Mouse (Mus musculus): ENCODE data around the gene Slf2. TPM values are rescaled to one million over a fixed set of nuclear protein-coding genes. Genes with fewer than 3 reads are reported as not detected.

The Slf2 gene
- total and polyA plus RNA-seq, 3 experiments, result 20.6 to 22.9 (median 22.6) TPM

DNA sequence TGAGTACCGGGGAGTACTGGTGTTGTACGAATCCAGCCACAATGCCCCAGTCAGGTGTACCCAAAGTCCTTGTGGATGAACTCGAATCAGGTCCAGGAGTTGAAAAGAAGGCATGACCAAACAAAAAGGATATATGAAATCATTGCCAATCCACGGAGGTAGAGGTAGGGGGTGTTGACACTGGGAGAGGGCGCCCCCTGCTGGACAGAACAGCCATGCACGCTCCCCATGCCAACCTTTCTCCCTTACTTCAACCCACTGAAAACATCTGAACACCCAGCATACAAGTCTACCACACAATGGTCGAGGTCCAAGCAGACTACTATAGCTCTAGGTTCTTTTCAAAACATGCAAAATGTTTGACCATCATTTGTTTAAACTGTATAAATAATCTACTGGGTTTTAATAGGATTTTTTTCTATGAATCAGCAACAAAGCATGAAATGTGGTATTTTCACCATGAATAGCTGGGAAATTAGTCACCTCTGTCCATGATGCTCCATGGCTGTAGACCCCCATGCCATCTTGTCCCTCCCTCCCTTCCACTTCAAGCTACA, 43.2 kb upstream of the Slf2 start:
- peak; percentile 40; the same call in 1 of the 2 replicates for TF ChIP-seq NELFE (IDR thresholded peaks at IDR 0.05; ENCODE audit: low read depth, low read length)
- TF ChIP-seq CTCF (conservative IDR thresholded peaks at IDR 0.05 in 1 of 2, IDR thresholded peaks at IDR 0.05 in 1 of 2; ENCODE audit: low read depth in 2 of 2, low read length in 2 of 2), result peak; percentile 90 to 91
- TF ChIP-seq RAD21 (IDR thresholded peaks at IDR 0.05; ENCODE audit: low read depth, low read length), result peak; percentile 79
- TF ChIP-seq SMC3 (IDR thresholded peaks at IDR 0.05; ENCODE audit: low read depth, low read length), result peak; percentile 86
- TF ChIP-seq MAX (IDR thresholded peaks at IDR 0.05; ENCODE audit: low read length), result peak; percentile 63; the same call in 1 of the 2 replicates
- peak; percentile 46; the same call in 1 of the 2 replicates for TF ChIP-seq ZC3H11A (IDR thresholded peaks at IDR 0.05; ENCODE audit: low read depth, low read length)
- TF ChIP-seq MYC (IDR thresholded peaks at IDR 0.05; ENCODE audit: low read depth, low read length), result 0 out of 2 replicates have a peak, but pooled peaks have one; percentile 54
- TF ChIP-seq E2F4 (IDR thresholded peaks at IDR 0.05; ENCODE audit: insufficient replicate concordance, low read depth, low read length), result no peak
- no peak for TF ChIP-seq ETS1 (conservative IDR thresholded peaks at IDR 0.05; ENCODE audit: low read depth, low read length)
- TF ChIP-seq TCF12 (IDR thresholded peaks at IDR 0.05; ENCODE audit: low read depth, low read length), result 0 out of 2 replicates have a peak, but pooled peaks have one; percentile 9
- H3K9ac ChIP-seq (ENCODE audit: insufficient read depth, low read depth), result no peak overlapping the region
- peaks cover 3 to 7% of the 10 kb centered on the region in 2 experiments; a peak in 3 of 4 replicates for H3K4me1 ChIP-seq (ENCODE audit: control insufficient read depth in 1 of 2, insufficient read depth in 2 of 2)
- peaks cover 72% of the 10 kb centered on the region for H3K27me3 ChIP-seq (replicated peaks)
- in situ Hi-C loops (cut with MboI; ENCODE audit: low pct_ligation_motif_present, low pct_unique_long_range_greater_than_20kb, low sequenced_read_pairs), result loop anchor here (25.0 kb wide), 1 partner anchor 125 kb away; the partner anchor contains the start of gene Pax2
- H3K36me3 ChIP-seq (replicated peaks in 1 of 2; ENCODE audit: control insufficient read depth in 1 of 2, insufficient read depth in 1 of 2, low read length in 1 of 2), result no peaks in the 10 kb centered on the region
- H3K4me3 ChIP-seq (replicated peaks in 1 of 3; ENCODE audit: low read depth in 2 of 3, low read length in 2 of 3, poor library complexity in 1 of 3), result no peak overlapping the region
- no peaks in the 10 kb centered on the region for H3K9me3 ChIP-seq (replicated peaks; ENCODE audit: low read length)
- H3K79me2 ChIP-seq (replicated peaks; ENCODE audit: control insufficient read depth, extremely low read depth, insufficient read depth, poor library complexity, severe bottlenecking), result no peaks in the 10 kb centered on the region
- dilution Hi-C loops (cut with MboI; ENCODE audit: extremely low pct_ligation_motif_present, extremely low pct_unique_long_range_greater_than_20kb, low sequenced_read_pairs), result no loop called here
- DNase-seq (ENCODE audit: extremely low read depth), result peak; percentile 55
- H3K4me2 ChIP-seq (ENCODE audit: insufficient read depth, low read depth, poor library complexity, severe bottlenecking), result no peak overlapping the region
- H3K27ac ChIP-seq (ENCODE audit: insufficient read depth, low read depth), result no peak overlapping the region

DNA sequence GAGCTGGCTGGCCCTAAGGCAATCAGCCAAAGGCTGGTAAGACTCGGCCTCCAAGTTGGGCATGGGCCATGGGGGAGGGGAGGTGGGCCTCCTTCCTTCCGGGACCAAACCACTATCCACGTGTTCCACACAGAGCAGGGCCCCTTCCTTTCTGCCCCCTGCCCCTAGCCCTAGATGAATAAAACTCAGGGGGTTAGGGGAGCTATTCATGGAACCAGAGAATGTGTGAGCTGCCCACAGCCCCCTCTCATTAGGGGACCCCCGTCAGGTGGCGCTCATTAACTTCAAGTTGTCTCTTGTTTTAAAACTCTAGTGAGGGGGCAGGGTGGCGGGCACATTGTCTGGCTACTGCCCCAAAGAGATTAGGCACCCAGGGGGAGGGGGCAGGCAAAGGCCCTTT, 41.4 kb upstream of the Slf2 start:
- Histone ChIP-seq H3K9ac (ENCODE audit: insufficient read depth, low read depth) (no peak overlapping the region), H3K4me2 (ENCODE audit: insufficient read depth, low read depth, poor library complexity, severe bottlenecking) (no peak overlapping the region), H3K27me3 (replicated peaks) (peaks cover 76% of the 10 kb centered on the region), H3K36me3 (replicated peaks in 1 of 2; ENCODE audit: control insufficient read depth in 1 of 2, insufficient read depth in 1 of 2, low read length in 1 of 2) (no peaks in the 10 kb centered on the region), H3K4me3 (replicated peaks in 1 of 3; ENCODE audit: low read depth in 2 of 3, low read length in 2 of 3, poor library complexity in 1 of 3) (no peak overlapping the region), H3K27ac (ENCODE audit: insufficient read depth, low read depth) (no peak overlapping the region), H3K79me2 (replicated peaks; ENCODE audit: control insufficient read depth, extremely low read depth, insufficient read depth, poor library complexity, severe bottlenecking) (no peaks in the 10 kb centered on the region), H3K9me3 (replicated peaks; ENCODE audit: low read length) (no peaks in the 10 kb centered on the region), H3K4me1 (ENCODE audit: control insufficient read depth in 1 of 2, insufficient read depth in 2 of 2) (peaks cover 3 to 7% of the 10 kb centered on the region in 2 experiments; a peak in 3 of 4 replicates)
- in situ Hi-C loops (cut with MboI; ENCODE audit: low pct_ligation_motif_present, low pct_unique_long_range_greater_than_20kb, low sequenced_read_pairs) (loop anchor here (25.0 kb wide), 1 partner anchor 127 kb away; the partner anchor contains the start of gene Pax2), dilution Hi-C loops (cut with MboI; ENCODE audit: extremely low pct_ligation_motif_present, extremely low pct_unique_long_range_greater_than_20kb, low sequenced_read_pairs) (no loop called here)
- no peak for DNase-seq (ENCODE audit: extremely low read depth)
- no peak for TF ChIP-seq CHD2 (IDR thresholded peaks at IDR 0.05; ENCODE audit: low read length)

DNA sequence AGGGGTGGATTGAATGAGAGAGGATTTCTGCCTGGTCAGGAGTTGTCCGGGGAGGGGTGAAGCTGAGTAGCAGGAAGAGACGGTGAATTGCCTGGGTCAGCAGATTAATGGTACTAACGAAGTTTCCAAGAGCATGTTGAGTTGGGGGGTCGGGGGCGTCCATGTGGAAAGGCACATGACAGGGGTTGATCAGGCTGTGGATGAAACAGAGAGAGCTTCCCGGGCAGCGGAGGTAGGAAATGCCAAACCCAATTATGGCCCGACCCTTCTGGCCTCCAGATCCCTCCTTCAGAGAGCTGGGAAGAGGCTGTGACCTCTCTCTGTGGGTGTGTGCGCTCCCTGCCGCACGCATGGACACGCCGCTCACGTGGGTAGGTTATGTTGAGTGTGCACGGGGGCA, 39.5 kb upstream of the Slf2 start:
- TF ChIP-seq POLR2A (IDR thresholded peaks at IDR 0.05; ENCODE audit: low read depth, low read length), result no peak
- TF ChIP-seq MXI1 (IDR thresholded peaks at IDR 0.05; ENCODE audit: low read depth, low read length), result no peak
- TF ChIP-seq MAZ (IDR thresholded peaks at IDR 0.05; ENCODE audit: low read depth, low read length), result no peak
- no peak for TF ChIP-seq IRF4 (IDR thresholded peaks at IDR 0.05; ENCODE audit: low read depth, low read length)
- TF ChIP-seq JUN (IDR thresholded peaks at IDR 0.05; ENCODE audit: insufficient read depth, low read depth, low read length), result no peak
- no peak for TF ChIP-seq HCFC1 (IDR thresholded peaks at IDR 0.05; ENCODE audit: low read depth, low read length)
- TF ChIP-seq SMC3 (IDR thresholded peaks at IDR 0.05; ENCODE audit: low read depth, low read length), result no peak
- TF ChIP-seq CHD2 (IDR thresholded peaks at IDR 0.05; ENCODE audit: low read length), result no peak
- TF ChIP-seq CHD1 (IDR thresholded peaks at IDR 0.05; ENCODE audit: low read depth, low read length), result no peak
- TF ChIP-seq ZNF384 (IDR thresholded peaks at IDR 0.05; ENCODE audit: low read depth, low read length), result no peak
- no peak for TF ChIP-seq USF2 (conservative IDR thresholded peaks at IDR 0.05; ENCODE audit: low read depth, low read length)
- no peak for TF ChIP-seq ZMIZ1 (IDR thresholded peaks at IDR 0.05; ENCODE audit: low read depth, low read length)
- no peak for TF ChIP-seq CTCF (conservative IDR thresholded peaks at IDR 0.05 in 1 of 2, IDR thresholded peaks at IDR 0.05 in 1 of 2; ENCODE audit: low read depth in 2 of 2, low read length in 2 of 2)
- no peak for TF ChIP-seq NRF1 (IDR thresholded peaks at IDR 0.05; ENCODE audit: low read depth, low read length)
- Histone ChIP-seq H3K9me3 (replicated peaks; ENCODE audit: low read length) (no peaks in the 10 kb centered on the region), H3K79me2 (replicated peaks; ENCODE audit: control insufficient read depth, extremely low read depth, insufficient read depth, poor library complexity, severe bottlenecking) (no peaks in the 10 kb centered on the region), H3K27me3 (replicated peaks) (peaks cover 70% of the 10 kb centered on the region), H3K36me3 (replicated peaks in 1 of 2; ENCODE audit: control insufficient read depth in 1 of 2, insufficient read depth in 1 of 2, low read length in 1 of 2) (no peaks in the 10 kb centered on the region), H3K4me2 (ENCODE audit: insufficient read depth, low read depth, poor library complexity, severe bottlenecking) (no peak overlapping the region), H3K4me1 (ENCODE audit: control insufficient read depth in 1 of 2, insufficient read depth in 2 of 2) (peaks cover 3 to 7% of the 10 kb centered on the region in 2 experiments; a peak in 3 of 4 replicates), H3K4me3 (replicated peaks in 1 of 3; ENCODE audit: low read depth in 2 of 3, low read length in 2 of 3, poor library complexity in 1 of 3) (no peak overlapping the region), H3K27ac (ENCODE audit: insufficient read depth, low read depth) (no peak overlapping the region), H3K9ac (ENCODE audit: insufficient read depth, low read depth) (no peak overlapping the region)
- no peak for DNase-seq (ENCODE audit: extremely low read depth)
- dilution Hi-C loops (cut with MboI; ENCODE audit: extremely low pct_ligation_motif_present, extremely low pct_unique_long_range_greater_than_20kb, low sequenced_read_pairs), result no loop called here
- in situ Hi-C loops (cut with MboI; ENCODE audit: low pct_ligation_motif_present, low pct_unique_long_range_greater_than_20kb, low sequenced_read_pairs), result loop anchor here (5.0 to 25.0 kb wide), 2 partner anchors 129 to 309 kb away; partner anchors contain the start of gene Pax2
